Mouse (Mus musculus) ES-Bruce4 (cell line): ENCODE data around the gene Cep68.

Experiments used
- CTCF ChIP-seq: IDR thresholded peaks from one replicate; pipeline ENCODE4 v1.8.1; 2011; ENCODE audit warnings: low read depth, low read length
- EP300 ChIP-seq: IDR thresholded peaks from 2 replicates; pipeline ENCODE4 v1.6.1; 2011; ENCODE audit warnings: low read depth, low read length; ENCODE audit not compliant: insufficient read depth

GRCm38 (mm10) chr11:20225938-20226337, 23.3 kb downstream of the Cep68 start:
- TF ChIP-seq CTCF = no peak
- TF ChIP-seq EP300 = no peak
